Mouse (Mus musculus) spleen, adult 2 months (tissue): ENCODE measurements around the gene H2-DMb2.

Experiments used
- CTCF ChIP-seq: fragments of 200-500 bp; IDR thresholded peaks from 2 replicates; pipeline ENCODE4 v1.5.1; 2011; ENCODE audit warnings: mild to moderate bottlenecking, inconsistent platforms; ENCODE audit not compliant: insufficient read depth, insufficient read length, insufficient replicate concordance; ENCODE audit errors: extremely low read depth
- POLR2A ChIP-seq: fragments of 200-500 bp; IDR thresholded peaks from 2 replicates; pipeline ENCODE4 v1.6.1; 2011; ENCODE audit warnings: low read depth, low read length, inconsistent platforms

DNA sequence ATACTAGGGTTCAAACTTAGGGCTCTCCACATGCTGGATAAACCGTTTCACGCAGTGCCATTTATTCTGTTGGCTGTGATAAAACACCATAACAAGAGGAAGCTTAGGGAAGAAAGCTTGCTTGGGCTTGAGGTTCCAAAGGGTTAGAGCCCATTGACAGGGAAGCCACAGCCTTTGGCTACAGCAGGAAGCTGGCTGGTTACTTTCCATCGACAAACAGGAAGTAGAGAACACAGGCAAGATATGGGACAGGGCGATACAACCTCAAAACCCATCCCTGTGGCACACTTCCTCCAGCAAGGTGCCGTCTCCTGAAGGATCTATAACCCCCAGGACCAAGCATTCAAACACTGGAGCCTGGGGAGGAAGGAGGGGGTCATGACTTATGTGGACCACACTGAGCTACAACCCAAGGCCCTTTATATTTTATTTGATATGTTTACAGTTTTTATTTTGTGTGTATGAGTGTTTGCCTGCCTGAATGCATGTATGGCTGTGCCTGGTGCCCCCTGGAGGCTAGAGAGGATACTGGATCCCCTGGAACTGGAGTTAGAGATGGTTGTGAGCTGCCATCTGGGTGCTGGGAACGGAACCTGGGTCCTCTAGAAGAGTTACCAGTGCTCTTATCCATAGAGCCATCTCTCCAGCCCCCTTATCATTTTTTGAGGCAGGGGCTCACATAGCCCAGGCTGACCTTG is 22.1 kb downstream of the H2-DMb2 start:
- no peak for TF ChIP-seq CTCF
- TF ChIP-seq POLR2A = no peak
